Comparison of ENCODE assay signal across 9 mouse cellular contexts in the genomic region with DNA sequence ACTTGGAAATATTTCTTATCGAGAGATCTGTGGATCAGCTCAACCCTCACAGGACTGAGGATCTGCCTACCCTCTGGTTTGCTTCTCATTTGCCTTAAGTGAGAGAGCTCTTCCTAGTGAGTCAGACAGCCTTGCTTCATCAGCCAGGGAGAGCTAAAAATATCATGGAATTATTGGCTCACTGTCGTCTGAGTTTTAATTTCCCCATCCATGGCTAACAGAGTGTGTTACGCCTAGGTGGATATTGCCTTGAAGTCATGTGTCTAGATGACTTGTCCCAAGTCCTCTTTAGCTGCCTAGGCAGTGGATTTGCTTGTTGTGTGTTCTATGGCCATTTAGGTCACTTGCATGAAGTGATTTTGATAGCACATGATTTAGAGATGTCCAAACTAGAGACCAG.
DNase-seq lines count a peak whose midpoint lies in the region; ATAC-seq and TF ChIP-seq lines count a peak whose summit lies in the region.
"Had no signal": no experiment of that assay in that cellular context is flagged by ENCODE, and none has a peak within 500 bp of the region (broad histone marks: within the 10 kb centered on the region; RNA-seq: fewer than 3 reads in every experiment).

No protein-coding gene starts in this region.

- no peaks in the 10 kb centered on the region for H3K9me3 ChIP-seq in CH12.LX (replicated peaks; ENCODE audit: low read length)
- no peaks in the 10 kb centered on the region for H3K9me3 ChIP-seq in midbrain, embryonic 11.5 days (ENCODE audit: control insufficient read depth, low read length)
- H3K9me3 ChIP-seq: hindbrain, embryonic 13.5 days had no signal

- no peak for TF ChIP-seq EP300 in CH12.LX (IDR thresholded peaks at IDR 0.05; ENCODE audit: low read length)

- no peak for DNase-seq in kidney, adult 2 months
- DNase-seq in kidney, postnatal 36 days: no peak
- DNase-seq in CH12.LX (ENCODE audit: extremely low read depth): peak; percentile 16
- peak; percentile 34 for DNase-seq in adrenal gland, adult 8-10 months
- no peak for DNase-seq in midbrain, embryonic 11.5 days (ENCODE audit: low spot score, missing footprints)
- DNase-seq in kidney, postnatal 4 days: no peak

- H3K9ac ChIP-seq in CH12.LX (ENCODE audit: insufficient read depth, low read depth): no peak overlapping the region
- no peak overlapping the region for H3K9ac ChIP-seq in midbrain, embryonic 11.5 days (ENCODE audit: low read length)
- H3K9ac ChIP-seq: hindbrain, embryonic 13.5 days had no signal

- H3K4me3 ChIP-seq in kidney, adult 2 months (ENCODE audit: insufficient read depth, low read depth, low read length): no peak overlapping the region
- H3K4me3 ChIP-seq in CH12.LX (replicated peaks in 1 of 3; ENCODE audit: low read depth in 2 of 3, low read length in 2 of 3, poor library complexity in 1 of 3) (no peak overlapping the region), macrophage (ENCODE audit: inconsistent target) (no peak overlapping the region)
- H3K4me3 ChIP-seq in midbrain, embryonic 11.5 days (ENCODE audit: low read depth, low read length): no peak overlapping the region
- H3K4me3 ChIP-seq: hindbrain, embryonic 13.5 days had no signal

- peaks cover 4% of the 10 kb centered on the region; the same call in 1 of the 2 replicates for H3K36me3 ChIP-seq in kidney, adult 2 months (ENCODE audit: control insufficient read depth, insufficient read depth, low read length)
- H3K36me3 ChIP-seq in CH12.LX (replicated peaks in 1 of 2; ENCODE audit: control insufficient read depth in 1 of 2, insufficient read depth in 1 of 2, low read length in 1 of 2) (no peaks in the 10 kb centered on the region), macrophage (ENCODE audit: inconsistent target) (no peaks in the 10 kb centered on the region; the same call in 1 of the 2 replicates)
- H3K36me3 ChIP-seq in midbrain, embryonic 11.5 days (ENCODE audit: control insufficient read depth, insufficient read depth, low read length): no peaks in the 10 kb centered on the region
- H3K36me3 ChIP-seq: hindbrain, embryonic 13.5 days had no signal

- no peak for TF ChIP-seq RAD21 in CH12.LX (IDR thresholded peaks at IDR 0.05; ENCODE audit: low read depth, low read length)

- H3K79me2 ChIP-seq in CH12.LX (replicated peaks; ENCODE audit: control insufficient read depth, extremely low read depth, insufficient read depth, poor library complexity, severe bottlenecking) (no peaks in the 10 kb centered on the region), macrophage (ENCODE audit: inconsistent target) (peaks cover 80% of the 10 kb centered on the region)

- no peak for ATAC-seq in midbrain, embryonic 11.5 days (ENCODE audit: low FRiP score)
- ATAC-seq: forebrain, embryonic 14.5 days had no signal

- no peaks in the 10 kb centered on the region for H3K27me3 ChIP-seq in kidney, adult 2 months (replicated peaks; ENCODE audit: control insufficient read depth, insufficient read depth, low read length)
- H3K27me3 ChIP-seq in CH12.LX (replicated peaks): no peaks in the 10 kb centered on the region
- H3K27me3 ChIP-seq in midbrain, embryonic 11.5 days (ENCODE audit: control insufficient read depth, insufficient read depth, low read length): no peaks in the 10 kb centered on the region
- H3K27me3 ChIP-seq: hindbrain, embryonic 13.5 days had no signal

- in situ Hi-C loops in CH12.LX (cut with MboI; ENCODE audit: low pct_ligation_motif_present, low pct_unique_long_range_greater_than_20kb, low sequenced_read_pairs): no loop called here

- 47% methylated on average over 3 of the region's 3 CpGs for WGBS in kidney, adult 2 months
- WGBS in macrophage (ENCODE audit: missing documents): 30% methylated on average over 3 of the region's 3 CpGs
- WGBS in midbrain, embryonic 11.5 days: 85% methylated on average over 3 of the region's 3 CpGs

- no peak for TF ChIP-seq POLR2A in kidney, adult 2 months (IDR thresholded peaks at IDR 0.05; ENCODE audit: low read depth, low read length)
- TF ChIP-seq POLR2A in CH12.LX (IDR thresholded peaks at IDR 0.05; ENCODE audit: low read depth, low read length): no peak

- no peak overlapping the region for H3K4me2 ChIP-seq in CH12.LX (ENCODE audit: insufficient read depth, low read depth, poor library complexity, severe bottlenecking)
- H3K4me2 ChIP-seq in midbrain, embryonic 11.5 days: no peak overlapping the region
- H3K4me2 ChIP-seq: hindbrain, embryonic 13.5 days had no signal

- TF ChIP-seq CTCF in kidney, adult 2 months (conservative IDR thresholded peaks at IDR 0.05; ENCODE audit: insufficient read depth, insufficient read length, low read depth, low read length): no peak
- TF ChIP-seq CTCF in CH12.LX (conservative IDR thresholded peaks at IDR 0.05 in 1 of 2, IDR thresholded peaks at IDR 0.05 in 1 of 2; ENCODE audit: low read depth in 2 of 2, low read length in 2 of 2): no peak

- dilution Hi-C loops in CH12.LX (cut with MboI; ENCODE audit: extremely low pct_ligation_motif_present, extremely low pct_unique_long_range_greater_than_20kb, low sequenced_read_pairs): no loop called here

- H3K4me1 ChIP-seq in kidney, adult 2 months (ENCODE audit: control insufficient read depth, insufficient read depth, low read length): peaks cover 5% of the 10 kb centered on the region; the same call in 1 of the 2 replicates
- peaks cover 2 to 38% of the 10 kb centered on the region in 2 experiments; a peak in 2 of 4 replicates for H3K4me1 ChIP-seq in CH12.LX (ENCODE audit: control insufficient read depth in 1 of 2, insufficient read depth in 2 of 2)
- 0 out of 2 replicates have a peak, but pooled peaks cover 3% of the 10 kb centered on the region for H3K4me1 ChIP-seq in midbrain, embryonic 11.5 days (ENCODE audit: control insufficient read depth, insufficient read depth, low read length)
- H3K4me1 ChIP-seq: hindbrain, embryonic 13.5 days had no signal

- 0 out of 2 replicates have a peak overlapping the region, but pooled peaks have one; percentile 31 for H3K27ac ChIP-seq in kidney, adult 2 months (ENCODE audit: insufficient read depth, low read depth, low read length)
- no peak overlapping the region for H3K27ac ChIP-seq in CH12.LX (ENCODE audit: insufficient read depth, low read depth)
- H3K27ac ChIP-seq in macrophage: peak overlapping the region; percentile 91
- H3K27ac ChIP-seq in midbrain, embryonic 11.5 days (ENCODE audit: low read depth, low read length): no peak overlapping the region
- H3K27ac ChIP-seq: hindbrain, embryonic 13.5 days had no signal

TF ChIP-seq in CH12.LX, 34 proteins besides CTCF, POLR2A, EP300 and RAD21:
- TF ChIP-seq CHD1 (IDR thresholded peaks at IDR 0.05; ENCODE audit: low read depth, low read length) (no peak), MXI1 (IDR thresholded peaks at IDR 0.05; ENCODE audit: low read depth, low read length) (no peak)

Comparison
In these comparisons a context has a peak if more than half of its experiments do, and no peak if none do; other contexts are left out.
1. DNase-seq: peak in CH12.LX (single experiment) and adrenal gland, adult 8-10 months (single experiment); none in kidney, adult 2 months (single experiment), kidney, postnatal 36 days (0 of 2), midbrain, embryonic 11.5 days (single experiment) and kidney, postnatal 4 days (0 of 2).
2. H3K27ac ChIP-seq: peak in kidney, adult 2 months (single experiment) and macrophage (single experiment); none in CH12.LX (single experiment) and midbrain, embryonic 11.5 days (single experiment).